Mouse (Mus musculus) liver, adult 2 months (tissue): ENCODE data around the gene Rarres2.

Experiments
- CTCF ChIP-seq: fragments of 200-500 bp; IDR thresholded peaks from 2 replicates; pipeline ENCODE4 v1.5.1; 2011; ENCODE audit warnings: low read depth, low read length, control low read depth
- POLR2A ChIP-seq: fragments of 200-500 bp; IDR thresholded peaks from 2 replicates; pipeline ENCODE4 v1.6.1; 2011; ENCODE audit warnings: low read length, control low read depth; ENCODE audit not compliant: insufficient read depth; ENCODE audit errors: extremely low read depth

DNA sequence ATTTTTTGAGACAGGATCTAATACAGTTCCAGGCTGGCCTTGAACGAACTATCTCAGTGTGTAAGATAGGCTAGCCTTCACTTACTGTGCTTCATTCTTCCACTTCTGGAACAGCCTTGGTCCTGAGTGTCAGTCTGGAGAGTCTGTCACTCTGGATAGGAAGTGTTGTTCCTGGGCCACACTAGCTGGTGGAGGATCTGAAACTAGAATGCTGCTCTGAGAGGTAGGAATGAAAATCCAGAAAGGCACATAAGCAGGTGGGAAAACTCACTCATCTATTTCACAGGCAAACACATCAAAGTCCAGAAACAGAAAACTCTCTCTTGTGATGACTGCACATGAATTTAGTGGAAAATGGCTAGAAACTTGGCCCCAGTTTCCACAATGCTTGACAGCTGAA, 28.0 kb upstream of the Rarres2 start:
- TF ChIP-seq CTCF: no peak
- TF ChIP-seq POLR2A: no peak
